Mouse (Mus musculus) inflammation-experienced regulatory T-cells (primary cell): ENCODE data around the gene Gm8897. TPM values are rescaled to one million over a fixed set of nuclear protein-coding genes. Genes with fewer than 3 reads are reported as not detected.

Source experiments
- polyA plus RNA-seq, 2 experiments: library from polyadenylated mRNA; unstranded; fragments of 100-300 nt; shearing (Covaris generic); gene quantifications; one replicate each; pipeline ENCODE4 v1.2.1; 2017

Gm8897 gene
- polyA plus RNA-seq: 1 to 10 TPM in 1 of 2 experiments, not detected in 1; 3.2 TPM

DNA sequence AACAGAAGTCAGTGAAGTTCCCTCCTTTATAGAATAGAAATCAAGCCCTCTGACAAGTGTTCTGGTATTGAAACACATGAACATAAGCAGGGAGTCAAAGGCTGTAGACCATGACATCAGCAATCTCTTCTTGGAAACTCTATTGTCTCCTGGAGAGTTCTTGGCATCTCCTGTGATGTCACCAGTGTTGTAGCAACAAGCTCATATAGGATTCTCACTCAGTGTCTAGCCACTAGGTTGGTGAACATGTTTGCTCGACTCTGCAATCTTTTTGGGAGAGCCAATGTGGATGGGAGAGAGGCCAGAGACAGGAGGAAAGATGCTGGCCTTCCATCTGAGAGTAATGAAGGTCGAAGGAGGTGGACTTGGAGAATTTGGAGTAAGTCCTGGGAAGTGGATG is at the start of gene Gm8897:
Gene Gm8897 (plus strand): TSS at position 301 of the 400 bp plus-strand sequence.

Other genes starting within 250 kb of the Gm8897 start
- gene Gm5861, start 233.3 kb upstream of the Gm8897 start, polyA plus RNA-seq: 1 to 10 TPM in 1 of 2 experiments, under 1 TPM in 1; 0.66 to 1.4 TPM
- gene Gm8890, start 160.4 kb upstream of the Gm8897 start, polyA plus RNA-seq: 1 to 10 TPM in 1 of 2 experiments, not detected in 1; 2.8 TPM
- 10 to 100 TPM in 1 of 2 experiments, not detected in 1; 12.8 TPM for gene Speer1, start 74.9 kb upstream of the Gm8897 start, polyA plus RNA-seq
- not detected for gene Gm8906, start 86.3 kb downstream of the Gm8897 start, polyA plus RNA-seq
- gene Gm6460, start 178.5 kb downstream of the Gm8897 start, polyA plus RNA-seq: not detected